Mouse (Mus musculus) hindbrain, embryonic 15.5 days (tissue): ENCODE measurements around the gene Mns1. TPM values are rescaled to one million over a fixed set of nuclear protein-coding genes. Genes with fewer than 3 reads are reported as not detected.

ENCODE experiments used
- ATAC-seq: fragments of 200-750 bp; cut with Nextera tagmentation; 2 replicates; pipeline ENCODE4 v1.8.0; 2017; ENCODE audit warnings: low read depth, moderate number of reproducible peaks, moderate TSS enrichment; ENCODE audit not compliant: low FRiP score
- H3K27ac ChIP-seq: fragments of 300-500 bp; sonication (generic); replicated peaks from 2 replicates; pipeline ENCODE4 v1.5.1; 2015; ENCODE audit warnings: mild to moderate bottlenecking, inconsistent platforms
- H3K27me3 ChIP-seq: fragments of 300-500 bp; sonication (generic); 2 replicates; pipeline ENCODE4 v1.6.1; 2015; ENCODE audit warnings: control low read depth, inconsistent platforms
- H3K36me3 ChIP-seq: fragments of 300-500 bp; sonication (generic); 2 replicates; pipeline ENCODE4 v1.6.1; 2015; ENCODE audit warnings: control low read depth, inconsistent platforms
- H3K4me1 ChIP-seq: fragments of 300-500 bp; sonication (generic); replicated peaks from 2 replicates; pipeline ENCODE4 v1.6.1; 2015; ENCODE audit warnings: control low read depth, inconsistent platforms
- H3K4me2 ChIP-seq: fragments of 300-500 bp; sonication (generic); 2 replicates; pipeline ENCODE4 v1.6.1; 2015; ENCODE audit warnings: moderate library complexity, mild to moderate bottlenecking, inconsistent platforms
- H3K4me3 ChIP-seq: fragments of 300-500 bp; sonication (generic); 2 replicates; pipeline ENCODE4 v1.5.1; 2015; ENCODE audit warnings: mild to moderate bottlenecking, inconsistent platforms
- H3K9ac ChIP-seq: fragments of 300-500 bp; sonication (generic); 2 replicates; pipeline ENCODE4 v1.6.1; 2015; ENCODE audit warnings: inconsistent platforms
- H3K9me3 ChIP-seq: fragments of 300-500 bp; sonication (generic); 2 replicates; pipeline ENCODE4 v1.6.1; 2016; ENCODE audit warnings: control low read depth, inconsistent platforms
- whole genome bisulfite sequencing: fragments of 180-500 bp; shearing (Covaris S2); methylation state at CpG from one replicate; pipeline ENCODE4 v1.1.7; 2015; 5-methylcytosine and 5-hydroxymethylcytosine counted together
- polyA plus RNA-seq: library from polyadenylated mRNA; unstranded; fragments of >200 nt; fragmentation: Nextera tagmentation; extraction: Ambion mirVana; gene quantifications from 2 replicates; pipeline ENCODE4 v1.2.1, GENCODE M21; 2015

The Mns1 gene
- polyA plus RNA-seq, 1 experiment from 2014 or later: 10.4 TPM

GRCm38 (mm10) chr9:72459703-72460102 is 21.9 kb downstream of the Mns1 start:
- H3K36me3 ChIP-seq: no peaks in the 10 kb centered on the region
- H3K4me3 ChIP-seq: no peak overlapping the region
- no peaks in the 10 kb centered on the region for H3K4me1 ChIP-seq
- no peaks in the 10 kb centered on the region for H3K9me3 ChIP-seq
- 85% methylated on average over 3 of the region's 3 CpGs for WGBS
- no peak for ATAC-seq
- H3K27me3 ChIP-seq: no peaks in the 10 kb centered on the region
- no peak overlapping the region for H3K9ac ChIP-seq
- H3K27ac ChIP-seq: no peak overlapping the region
- H3K4me2 ChIP-seq: no peak overlapping the region

GRCm38 (mm10) chr9:72460767-72461166 is 23.0 kb downstream of the Mns1 start:
- WGBS: 84% methylated on average over 3 of the region's 3 CpGs
- no peak overlapping the region for H3K4me3 ChIP-seq
- H3K9me3 ChIP-seq: no peaks in the 10 kb centered on the region
- H3K4me1 ChIP-seq: no peaks in the 10 kb centered on the region
- H3K36me3 ChIP-seq: no peaks in the 10 kb centered on the region
- ATAC-seq: no peak
- no peak overlapping the region for H3K27ac ChIP-seq
- H3K9ac ChIP-seq: no peak overlapping the region
- no peak overlapping the region for H3K4me2 ChIP-seq
- H3K27me3 ChIP-seq: no peaks in the 10 kb centered on the region

- no peak overlapping the region for H3K27ac ChIP-seq
- H3K27me3 ChIP-seq: no peaks in the 10 kb centered on the region
- H3K9ac ChIP-seq: no peak overlapping the region
- H3K4me1 ChIP-seq: no peaks in the 10 kb centered on the region
- no peak overlapping the region for H3K4me3 ChIP-seq
- no peak overlapping the region for H3K4me2 ChIP-seq
- H3K9me3 ChIP-seq: no peaks in the 10 kb centered on the region
- no peaks in the 10 kb centered on the region for H3K36me3 ChIP-seq
- 92% methylated on average over 2 of the region's 2 CpGs for WGBS
- no peak for ATAC-seq
These were observed 24.6 kb downstream of the Mns1 start for GRCm38 (mm10) chr9:72462427-72462826.

- Histone ChIP-seq H3K9ac (no peak overlapping the region), H3K9me3 (no peaks in the 10 kb centered on the region), H3K27ac (no peak overlapping the region), H3K27me3 (no peaks in the 10 kb centered on the region), H3K4me1 (no peaks in the 10 kb centered on the region), H3K36me3 (0 out of 2 replicates have a peak, but pooled peaks cover 3% of the 10 kb centered on the region), H3K4me3 (no peak overlapping the region), H3K4me2 (no peak overlapping the region)
- WGBS: 84% methylated on average over 1 of the region's 1 CpGs
- no peak for ATAC-seq
These were observed 27.0 kb downstream of the Mns1 start for GRCm38 (mm10) chr9:72464806-72465205.

- ATAC-seq: no peak
- Histone ChIP-seq H3K4me2 (no peak overlapping the region), H3K9ac (no peak overlapping the region), H3K27ac (no peak overlapping the region), H3K4me3 (no peak overlapping the region), H3K9me3 (no peaks in the 10 kb centered on the region), H3K27me3 (no peaks in the 10 kb centered on the region), H3K4me1 (no peaks in the 10 kb centered on the region), H3K36me3 (0 out of 2 replicates have a peak, but pooled peaks cover 3% of the 10 kb centered on the region)
- 97% methylated on average over 4 of the region's 4 CpGs for WGBS
These were observed 28.0 kb downstream of the Mns1 start for GRCm38 (mm10) chr9:72465754-72466181.

- H3K9ac ChIP-seq: no peak overlapping the region
- H3K4me1 ChIP-seq: no peaks in the 10 kb centered on the region
- H3K36me3 ChIP-seq: peaks cover 11% of the 10 kb centered on the region
- 55% methylated on average over 11 of the region's 11 CpGs for WGBS
- ATAC-seq: no peak
- H3K27me3 ChIP-seq: no peaks in the 10 kb centered on the region
- no peak overlapping the region for H3K4me2 ChIP-seq
- no peaks in the 10 kb centered on the region for H3K9me3 ChIP-seq
- no peak overlapping the region for H3K4me3 ChIP-seq
- no peak overlapping the region for H3K27ac ChIP-seq
These were observed 30.0 kb downstream of the Mns1 start for GRCm38 (mm10) chr9:72467551-72468407.

GRCm38 (mm10) chr9:72468616-72469015 is 30.8 kb downstream of the Mns1 start:
- Histone ChIP-seq H3K27me3 (no peaks in the 10 kb centered on the region), H3K36me3 (peaks cover 11% of the 10 kb centered on the region), H3K4me1 (no peaks in the 10 kb centered on the region), H3K4me2 (no peak overlapping the region), H3K9ac (no peak overlapping the region), H3K27ac (no peak overlapping the region), H3K4me3 (no peak overlapping the region), H3K9me3 (no peaks in the 10 kb centered on the region)
- WGBS: 94% methylated on average over 10 of the region's 10 CpGs
- no peak for ATAC-seq

GRCm38 (mm10) chr9:72469851-72470250 is 32.0 kb downstream of the Mns1 start:
- Histone ChIP-seq H3K27me3 (no peaks in the 10 kb centered on the region), H3K4me1 (no peaks in the 10 kb centered on the region), H3K27ac (no peak overlapping the region), H3K4me2 (no peak overlapping the region), H3K9ac (no peak overlapping the region), H3K9me3 (no peaks in the 10 kb centered on the region), H3K4me3 (no peak overlapping the region), H3K36me3 (peaks cover 11% of the 10 kb centered on the region)
- 100% methylated on average over 1 of the region's 1 CpGs for WGBS
- no peak for ATAC-seq

- WGBS: 88% methylated on average over 9 of the region's 9 CpGs
- Histone ChIP-seq H3K27ac (no peak overlapping the region), H3K4me2 (no peak overlapping the region), H3K9me3 (no peaks in the 10 kb centered on the region), H3K36me3 (peaks cover 15% of the 10 kb centered on the region), H3K4me3 (no peak overlapping the region), H3K9ac (no peak overlapping the region), H3K4me1 (no peaks in the 10 kb centered on the region), H3K27me3 (no peaks in the 10 kb centered on the region)
- ATAC-seq: no peak
These were observed 37.7 kb downstream of the Mns1 start for GRCm38 (mm10) chr9:72475511-72475910.

GRCm38 (mm10) chr9:72477306-72477705 is 39.5 kb downstream of the Mns1 start:
- Histone ChIP-seq H3K27me3 (no peaks in the 10 kb centered on the region), H3K9me3 (no peaks in the 10 kb centered on the region), H3K4me1 (no peaks in the 10 kb centered on the region), H3K9ac (no peak overlapping the region), H3K4me3 (no peak overlapping the region), H3K4me2 (no peak overlapping the region), H3K27ac (no peak overlapping the region), H3K36me3 (peaks cover 13% of the 10 kb centered on the region; the same call in 1 of the 2 replicates)
- ATAC-seq: no peak
- 68% methylated on average over 6 of the region's 6 CpGs for WGBS

GRCm38 (mm10) chr9:72479276-72479675 is 41.5 kb downstream of the Mns1 start:
- H3K4me2 ChIP-seq: no peak overlapping the region
- WGBS: 79% methylated on average over 1 of the region's 1 CpGs
- no peak overlapping the region for H3K27ac ChIP-seq
- no peaks in the 10 kb centered on the region for H3K27me3 ChIP-seq
- 0 out of 2 replicates have a peak, but pooled peaks cover 8% of the 10 kb centered on the region for H3K36me3 ChIP-seq
- no peak overlapping the region for H3K9ac ChIP-seq
- no peak overlapping the region for H3K4me3 ChIP-seq
- no peak for ATAC-seq
- no peaks in the 10 kb centered on the region for H3K9me3 ChIP-seq
- no peaks in the 10 kb centered on the region for H3K4me1 ChIP-seq

- no peaks in the 10 kb centered on the region for H3K27me3 ChIP-seq
- ATAC-seq: no peak
- no peak overlapping the region for H3K4me3 ChIP-seq
- H3K4me2 ChIP-seq: no peak overlapping the region
- no peaks in the 10 kb centered on the region for H3K9me3 ChIP-seq
- H3K9ac ChIP-seq: no peak overlapping the region
- no peaks in the 10 kb centered on the region for H3K36me3 ChIP-seq
- H3K27ac ChIP-seq: no peak overlapping the region
- peaks cover 9% of the 10 kb centered on the region for H3K4me1 ChIP-seq
These were observed 50.7 kb downstream of the Mns1 start for GRCm38 (mm10) chr9:72488523-72488922.

GRCm38 (mm10) chr9:72489131-72489530 is 51.3 kb downstream of the Mns1 start:
- no peak for ATAC-seq
- no peak overlapping the region for H3K9ac ChIP-seq
- no peaks in the 10 kb centered on the region for H3K36me3 ChIP-seq
- H3K4me1 ChIP-seq: peaks cover 9% of the 10 kb centered on the region
- 96% methylated on average over 5 of the region's 5 CpGs for WGBS
- H3K4me3 ChIP-seq: no peak overlapping the region
- H3K9me3 ChIP-seq: no peaks in the 10 kb centered on the region
- H3K27me3 ChIP-seq: no peaks in the 10 kb centered on the region
- no peak overlapping the region for H3K27ac ChIP-seq
- no peak overlapping the region for H3K4me2 ChIP-seq
